Mouse (Mus musculus): Measurements from ENCODE around the gene Gm21746. TPM values are rescaled to one million over a fixed set of nuclear protein-coding genes. Genes with fewer than 3 reads are reported as not detected.

The Gm21746 gene
- polyA plus RNA-seq (2012; rRNA removed) = not detected in 2 replicates

DNA sequence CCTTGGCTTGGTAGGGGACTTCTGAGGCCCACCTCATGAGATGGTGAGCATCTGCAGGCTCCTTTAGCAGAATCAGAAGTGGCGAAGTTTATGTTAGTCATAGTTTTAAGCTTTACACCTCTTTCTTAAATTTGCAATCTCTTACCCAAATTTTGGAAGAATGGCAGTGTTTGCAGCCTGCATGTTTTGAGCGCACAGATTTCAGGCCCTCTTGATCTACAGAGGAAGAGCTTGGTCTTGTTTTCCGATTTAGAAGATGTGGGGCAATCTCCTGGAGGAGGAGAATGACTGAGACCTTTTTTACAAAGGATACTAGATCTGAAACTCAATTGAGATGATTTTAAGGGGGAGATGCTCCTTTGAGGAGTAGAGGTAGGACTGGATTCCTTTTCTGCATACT, at the start of gene Gm21746:
Gene Gm21746, minus strand, starts transcription at position 101 of the 400 bp plus-strand sequence.

GRCm38 (mm10) chrY:6266798-6267197, 29.0 kb upstream of the Gm21746 start, which contains the start of gene Gm20873:
Gene Gm20873 (plus strand): TSS chrY:6267098.

Other genes starting within 250 kb of the Gm21746 start
- gene Gm20873, start 29.1 kb upstream of the Gm21746 start, polyA plus RNA-seq (2012; rRNA removed) = not detected in 2 replicates

All from liver, embryonic 14 days (tissue).